Mouse (Mus musculus) heart, postnatal 14 days (tissue): Measurements from ENCODE around the gene Zfp113. TPM values are rescaled to one million over a fixed set of nuclear protein-coding genes. Genes with fewer than 3 reads are reported as not detected.

Source experiments
- microRNA-seq, 2 experiments: library from miRNA; unstranded; fragments of <30 nt; microRNA quantifications; one replicate each; pipeline ENCODE4 v1.2.0; 2021 to 2022
- total RNA-seq, 2 experiments: library from RNA; stranded (reverse); gene quantifications; 2 replicates each; pipeline ENCODE4 v1.2.3; 2021

Zfp113 gene
- total RNA-seq, 2 experiments from 2014 or later, result 8.0 to 10.9 TPM

Small RNA genes lying within 50 kb of the gene (microRNA-seq; reads per million reads assigned to microRNA genes)
- gene Mir106b (715 to 1,977 reads per million in 2 experiments), gene Mir25 (66.6 to 641 reads per million in 2 experiments), gene Mir93 (2,259 to 8,351 reads per million in 2 experiments)

Other genes with a start within 250 kb of the Zfp113 start
- under 1 TPM; 0.22 to 0.27 TPM for gene Cyp3a13, start 234.1 kb downstream of the Zfp113 start, total RNA-seq
- under 1 TPM; 0.26 to 0.27 TPM for gene Gjc3, start 192.6 kb downstream of the Zfp113 start, total RNA-seq
- not detected for gene Azgp1, start 174.2 kb downstream of the Zfp113 start, total RNA-seq
- gene Smok3a, start 134.5 kb downstream of the Zfp113 start, total RNA-seq, result not detected
- not detected for gene Smok3b, start 134.3 kb downstream of the Zfp113 start, total RNA-seq
- gene Smok3c, start 102.5 kb downstream of the Zfp113 start, total RNA-seq, result not detected
- 10 to 100 TPM; 17.8 to 18.0 TPM for gene Zkscan1, start 70.7 kb downstream of the Zfp113 start, total RNA-seq
- gene Zscan21, start 38.8 kb downstream of the Zfp113 start, total RNA-seq, result 10 to 100 TPM; 13.7 to 14.2 TPM
- 100 to 1,000 TPM; 124 TPM for gene Cops6, start 5.3 kb upstream of the Zfp113 start, total RNA-seq
- gene Ap4m1, start 16.3 kb upstream of the Zfp113 start, total RNA-seq, result 10 to 100 TPM in 1 of 2 experiments, 1 to 10 TPM in 1; 9.2 to 10.9 TPM
- 10 to 100 TPM; 13.0 to 19.2 TPM for gene Mcm7, start 16.7 kb upstream of the Zfp113 start, total RNA-seq
- gene Taf6, start 31.7 kb upstream of the Zfp113 start, total RNA-seq, result 10 to 100 TPM; 25.3 to 28.4 TPM
- 1 to 10 TPM; 6.8 to 7.1 TPM for gene Cnpy4, start 31.7 kb upstream of the Zfp113 start, total RNA-seq
- 1 to 10 TPM; 2.7 to 3.2 TPM for gene Mblac1, start 38.6 kb upstream of the Zfp113 start, total RNA-seq
- gene Nxpe5, start 70.2 kb upstream of the Zfp113 start, total RNA-seq, result under 1 TPM; 0.71 to 0.98 TPM
- gene Lamtor4, start 99.7 kb upstream of the Zfp113 start, total RNA-seq, result 10 to 100 TPM; 59.2 to 63.4 TPM
- 1 to 10 TPM; 4.1 to 5.2 TPM for gene BC037034, start 108.3 kb upstream of the Zfp113 start, total RNA-seq
- gene Gal3st4, start 117.1 kb upstream of the Zfp113 start, total RNA-seq, result under 1 TPM; 0.38 to 0.41 TPM
- gene Gm43720, start 124.2 kb upstream of the Zfp113 start, total RNA-seq, result under 1 TPM in 1 of 2 experiments, not detected in 1; 0.05 TPM
- gene Gpc2, start 124.3 kb upstream of the Zfp113 start, total RNA-seq, result under 1 TPM; 0.26 to 0.51 TPM
- under 1 TPM; 0.14 to 0.34 TPM for gene Stag3, start 124.5 kb upstream of the Zfp113 start, total RNA-seq
- gene Pvrig, start 186.2 kb upstream of the Zfp113 start, total RNA-seq, result under 1 TPM in 1 of 2 experiments, not detected in 1; 0.27 TPM